Mouse (Mus musculus): Measurements from ENCODE around the gene Agbl4.

GRCm38 (mm10) chr4:111350615-111351525 is 953.4 kb downstream of the Agbl4 start:
- TF ChIP-seq CTCF (IDR thresholded peaks at IDR 0.05; ENCODE audit: extremely low read depth, insufficient read depth, low read length): no peak
- no peak for TF ChIP-seq POLR2A (IDR thresholded peaks at IDR 0.05; ENCODE audit: extremely low read depth, insufficient read depth, low read length)

All from cortical plate, adult 2 months (tissue).